Mouse (Mus musculus): ENCODE data around the gene Mrvi1.

Gene Mrvi1

GRCm38 (mm10) chr7:110823593-110823992, 158.7 kb downstream of the Mrvi1 start:
- DNase-seq (ENCODE audit: low read depth, low spot score), result no peak
- Histone ChIP-seq H3K27me3 (ENCODE audit: control insufficient read depth, insufficient read depth, low read length, poor library complexity, severe bottlenecking) (no peaks in the 10 kb centered on the region), H3K36me3 (ENCODE audit: control insufficient read depth, insufficient read depth, low read length, poor library complexity, severe bottlenecking) (peaks cover 7% of the 10 kb centered on the region)

- Histone ChIP-seq H3K36me3 (ENCODE audit: control insufficient read depth, insufficient read depth, low read length, poor library complexity, severe bottlenecking) (peaks cover 6% of the 10 kb centered on the region), H3K27me3 (ENCODE audit: control insufficient read depth, insufficient read depth, low read length, poor library complexity, severe bottlenecking) (no peaks in the 10 kb centered on the region)
- no peak for DNase-seq (ENCODE audit: low read depth, low spot score)
Observed at GRCm38 (mm10) chr7:110823076-110823475, 159.2 kb downstream of the Mrvi1 start.

GRCm38 (mm10) chr7:110822055-110822454, 160.2 kb downstream of the Mrvi1 start:
- H3K36me3 ChIP-seq (ENCODE audit: control insufficient read depth, insufficient read depth, low read length, poor library complexity, severe bottlenecking), result peaks cover 6% of the 10 kb centered on the region
- no peak for DNase-seq (ENCODE audit: low read depth, low spot score)
- H3K27me3 ChIP-seq (ENCODE audit: control insufficient read depth, insufficient read depth, low read length, poor library complexity, severe bottlenecking), result no peaks in the 10 kb centered on the region

GRCm38 (mm10) chr7:110821653-110822052, 160.6 kb downstream of the Mrvi1 start:
- Histone ChIP-seq H3K36me3 (ENCODE audit: control insufficient read depth, insufficient read depth, low read length, poor library complexity, severe bottlenecking) (peaks cover 6% of the 10 kb centered on the region), H3K27me3 (ENCODE audit: control insufficient read depth, insufficient read depth, low read length, poor library complexity, severe bottlenecking) (no peaks in the 10 kb centered on the region)
- DNase-seq (ENCODE audit: low read depth, low spot score), result no peak

- DNase-seq (ENCODE audit: low read depth, low spot score), result no peak
- H3K27me3 ChIP-seq (ENCODE audit: control insufficient read depth, insufficient read depth, low read length, poor library complexity, severe bottlenecking), result no peaks in the 10 kb centered on the region
- H3K36me3 ChIP-seq (ENCODE audit: control insufficient read depth, insufficient read depth, low read length, poor library complexity, severe bottlenecking), result peaks cover 6% of the 10 kb centered on the region
Observed at GRCm38 (mm10) chr7:110821068-110821467, 161.2 kb downstream of the Mrvi1 start.

GRCm38 (mm10) chr7:110818787-110819350, 163.4 kb downstream of the Mrvi1 start:
- H3K36me3 ChIP-seq (ENCODE audit: control insufficient read depth, insufficient read depth, low read length, poor library complexity, severe bottlenecking), result peaks cover 9% of the 10 kb centered on the region
- no peak for DNase-seq (ENCODE audit: low read depth, low spot score)
- H3K27me3 ChIP-seq (ENCODE audit: control insufficient read depth, insufficient read depth, low read length, poor library complexity, severe bottlenecking), result no peaks in the 10 kb centered on the region
